17 mouse cellular contexts compared by ENCODE assay signal in genomic region chr11:102107732-102108131, GRCm38 (mm10). TPM values are rescaled to one million over a fixed set of nuclear protein-coding genes. Genes with fewer than 3 reads are reported as not detected.
DNase-seq lines count a peak whose midpoint lies in the region; ATAC-seq and TF ChIP-seq lines count a peak whose summit lies in the region.
"Had no signal": no experiment of that assay in that cellular context is flagged by ENCODE, and none has a peak within 500 bp of the region (broad histone marks: within the 10 kb centered on the region; RNA-seq: fewer than 3 reads in every experiment).

Gene Pyy (minus strand): TSS chr11:102107832.

- 15% methylated on average over 9 of the region's 9 CpGs for WGBS in forebrain, embryonic 12.5 days
- WGBS in forebrain, embryonic 13.5 days, result 16% methylated on average over 9 of the region's 9 CpGs
- WGBS in kidney, postnatal 0 days, result 10% methylated on average over 9 of the region's 9 CpGs
- WGBS in embryonic facial prominence, embryonic 10.5 days, result 12% methylated on average over 9 of the region's 9 CpGs
- WGBS in limb, embryonic 12.5 days, result 14% methylated on average over 8 of the region's 9 CpGs

- H3K4me2 ChIP-seq in forebrain, embryonic 12.5 days, result no peak within 1 kb of the TSS; the same call in 1 of the 2 replicates
- no peak within 1 kb of the TSS for H3K4me2 ChIP-seq in forebrain, embryonic 13.5 days
- peak within 1 kb of the TSS; percentile 42 for H3K4me2 ChIP-seq in kidney, postnatal 0 days (ENCODE audit: low read length)
- H3K4me2 ChIP-seq in limb, embryonic 12.5 days, result peak within 1 kb of the TSS; percentile 42
- H3K4me2 ChIP-seq: neural tube, embryonic 15.5 days had no signal

- TF ChIP-seq CTCF in kidney, postnatal 0 days (IDR thresholded peaks at IDR 0.05; ENCODE audit: low read depth), result no peak

- no peaks in the 10 kb centered on the region for H3K9me3 ChIP-seq in forebrain, embryonic 12.5 days
- H3K9me3 ChIP-seq in forebrain, embryonic 13.5 days (replicated peaks), result no peaks in the 10 kb centered on the region
- no peaks in the 10 kb centered on the region for H3K9me3 ChIP-seq in kidney, postnatal 0 days (replicated peaks; ENCODE audit: low read length)
- no peaks in the 10 kb centered on the region for H3K9me3 ChIP-seq in embryonic facial prominence, embryonic 10.5 days
- H3K9me3 ChIP-seq in limb, embryonic 12.5 days, result no peaks in the 10 kb centered on the region
- H3K9me3 ChIP-seq: neural tube, embryonic 15.5 days had no signal

- no peak for ATAC-seq in forebrain, embryonic 12.5 days (ENCODE audit: low FRiP score)
- ATAC-seq in forebrain, embryonic 13.5 days, result no peak
- no peak for ATAC-seq in kidney, postnatal 0 days (replicated peaks; ENCODE audit: low FRiP score, low read depth)
- ATAC-seq in limb, embryonic 12.5 days (ENCODE audit: insufficient number of reproducible peaks, insufficient read depth, low FRiP score, low TSS enrichment, low read depth), result no peak

- 0 out of 2 replicates have a peak within 1 kb of the TSS, but pooled peaks have one; percentile 1 for H3K4me3 ChIP-seq in forebrain, embryonic 12.5 days (replicated peaks)
- no peak within 1 kb of the TSS for H3K4me3 ChIP-seq in forebrain, embryonic 13.5 days
- H3K4me3 ChIP-seq in kidney, postnatal 0 days (replicated peaks; ENCODE audit: low read depth, low read length), result peak within 1 kb of the TSS; percentile 18; the same call in 1 of the 2 replicates
- peak within 1 kb of the TSS; percentile 45 for H3K4me3 ChIP-seq in embryonic facial prominence, embryonic 10.5 days
- H3K4me3 ChIP-seq in limb, embryonic 12.5 days (replicated peaks), result peak within 1 kb of the TSS; percentile 20; the same call in 1 of the 2 replicates
- H3K4me3 ChIP-seq: neural tube, embryonic 15.5 days had no signal

- no peak for DNase-seq in kidney, postnatal 0 days (ENCODE audit: low spot score)
- DNase-seq in kidney, postnatal 14 days, result no peak
- DNase-seq in embryonic facial prominence, embryonic 10.5 days (ENCODE audit: low spot score), result no peak
- no peak for DNase-seq in adrenal gland, adult 18-20 months (ENCODE audit: low spot score in 2 of 2)
- no peak for DNase-seq in cerebellum, adult 8-10 months
- DNase-seq: adrenal gland, adult 8-10 months; cerebellum, adult 11 months; heart, postnatal 4 days; left cerebral cortex, postnatal 4 days; spleen, adult 18-20 months; thymus, postnatal 25 days had no signal

- no peaks in the 10 kb centered on the region for H3K36me3 ChIP-seq in forebrain, embryonic 12.5 days (replicated peaks)
- H3K36me3 ChIP-seq in forebrain, embryonic 13.5 days (ENCODE audit: poor library complexity, severe bottlenecking), result no peaks in the 10 kb centered on the region
- no peaks in the 10 kb centered on the region for H3K36me3 ChIP-seq in kidney, postnatal 0 days (ENCODE audit: insufficient read depth, low read length)
- no peaks in the 10 kb centered on the region for H3K36me3 ChIP-seq in embryonic facial prominence, embryonic 10.5 days (replicated peaks)
- H3K36me3 ChIP-seq in limb, embryonic 12.5 days, result no peaks in the 10 kb centered on the region
- H3K36me3 ChIP-seq: neural tube, embryonic 15.5 days had no signal

- H3K27ac ChIP-seq in forebrain, embryonic 12.5 days, result no peak within 1 kb of the TSS
- no peak within 1 kb of the TSS for H3K27ac ChIP-seq in forebrain, embryonic 13.5 days
- H3K27ac ChIP-seq in kidney, postnatal 0 days, result no peak within 1 kb of the TSS
- no peak within 1 kb of the TSS; the same call in none of the 2 replicates for H3K27ac ChIP-seq in embryonic facial prominence, embryonic 10.5 days (replicated peaks)
- H3K27ac ChIP-seq in limb, embryonic 12.5 days, result no peak within 1 kb of the TSS
- H3K27ac ChIP-seq: neural tube, embryonic 15.5 days had no signal

- no peak within 1 kb of the TSS for H3K9ac ChIP-seq in forebrain, embryonic 12.5 days
- no peak within 1 kb of the TSS for H3K9ac ChIP-seq in forebrain, embryonic 13.5 days
- no peak within 1 kb of the TSS for H3K9ac ChIP-seq in kidney, postnatal 0 days (ENCODE audit: low read depth, low read length)
- H3K9ac ChIP-seq in limb, embryonic 12.5 days (replicated peaks), result no peak within 1 kb of the TSS; the same call in 1 of the 2 replicates
- H3K9ac ChIP-seq: neural tube, embryonic 15.5 days had no signal

- H3K4me1 ChIP-seq in forebrain, embryonic 12.5 days, result no peaks in the 10 kb centered on the region
- no peaks in the 10 kb centered on the region for H3K4me1 ChIP-seq in forebrain, embryonic 13.5 days
- no peaks in the 10 kb centered on the region for H3K4me1 ChIP-seq in kidney, postnatal 0 days (replicated peaks; ENCODE audit: insufficient read depth, low read length)
- H3K4me1 ChIP-seq in embryonic facial prominence, embryonic 10.5 days, result peaks cover 19% of the 10 kb centered on the region
- peaks cover 9% of the 10 kb centered on the region for H3K4me1 ChIP-seq in limb, embryonic 12.5 days (replicated peaks)

- peaks cover 69% of the 10 kb centered on the region for H3K27me3 ChIP-seq in forebrain, embryonic 12.5 days
- peaks cover 64% of the 10 kb centered on the region for H3K27me3 ChIP-seq in forebrain, embryonic 13.5 days
- peaks cover 40% of the 10 kb centered on the region for H3K27me3 ChIP-seq in kidney, postnatal 0 days (ENCODE audit: insufficient read depth, low read length)
- H3K27me3 ChIP-seq in embryonic facial prominence, embryonic 10.5 days (replicated peaks; ENCODE audit: low read depth, poor library complexity, severe bottlenecking), result peaks cover 83% of the 10 kb centered on the region
- peaks cover 82% of the 10 kb centered on the region for H3K27me3 ChIP-seq in limb, embryonic 12.5 days

RNA-seq across cellular contexts. Expression of gene Pyy, which starts in this region (rescaled TPM):
- polyA plus RNA-seq in forebrain, embryonic 12.5 days (2016; fragmentation: Nextera tagmentation; extraction: Ambion mirVana), result not detected in 2 replicates
- polyA plus RNA-seq in forebrain, embryonic 13.5 days (2015; fragmentation: Nextera tagmentation; extraction: Ambion mirVana), result not detected in 2 replicates
- not detected in 2 replicates for polyA plus RNA-seq in kidney, postnatal 0 days (2015; fragmentation: Nextera tagmentation; extraction: Ambion mirVana)
- 0.32 and 0.49 TPM in 2 replicates for polyA plus RNA-seq in embryonic facial prominence, embryonic 10.5 days (2016; fragmentation: Nextera tagmentation; extraction: Ambion mirVana)
- polyA plus RNA-seq in limb, embryonic 12.5 days (2016; fragmentation: Nextera tagmentation; extraction: Ambion mirVana), result not detected in 2 replicates
- total RNA-seq in adrenal gland, adult 18-20 months (2021), result not detected
- total RNA-seq: adrenal gland, adult 8-10 months; heart, postnatal 4 days; layer of hippocampus, adult 8-10 months; left cerebral cortex, postnatal 4 days; megakaryocyte progenitor cell, adult 5-6 weeks had no signal

Comparison
In these comparisons a context has a peak if more than half of its experiments do, and no peak if none do; other contexts are left out.
1. H3K4me2 ChIP-seq: peak in kidney, postnatal 0 days (single experiment) and limb, embryonic 12.5 days (single experiment); none in forebrain, embryonic 12.5 days (single experiment) and forebrain, embryonic 13.5 days (single experiment).